ENCODE assay signal across 18 mouse cellular contexts in genomic region chr2:59199476-59199976, GRCm38 (mm10).
"Had no signal": no experiment of that assay in that cellular context is flagged by ENCODE, and none has a peak within 500 bp of the region (broad histone marks: within the 10 kb centered on the region; RNA-seq: fewer than 3 reads in every experiment).

No protein-coding gene starts in this region.

- H3K27me3 ChIP-seq: midbrain, embryonic 12.5 days; neural tube, embryonic 13.5 days; neural tube, embryonic 15.5 days had no signal

- H3K9me3 ChIP-seq: midbrain, embryonic 10.5 days; midbrain, embryonic 12.5 days; neural tube, embryonic 13.5 days; neural tube, embryonic 15.5 days had no signal

- H3K27ac ChIP-seq: midbrain, embryonic 10.5 days; midbrain, embryonic 12.5 days; neural tube, embryonic 13.5 days; neural tube, embryonic 15.5 days had no signal

- H3K4me3 ChIP-seq: midbrain, embryonic 10.5 days; midbrain, embryonic 12.5 days; myocyte; neural tube, embryonic 13.5 days; neural tube, embryonic 15.5 days had no signal

- ATAC-seq: midbrain, embryonic 16.5 days had no signal

- H3K36me3 ChIP-seq: midbrain, embryonic 10.5 days; midbrain, embryonic 12.5 days; neural tube, embryonic 13.5 days; neural tube, embryonic 15.5 days had no signal

- H3K4me1 ChIP-seq: midbrain, embryonic 10.5 days had no signal

- DNase-seq: lung, embryonic 14.5 days; lung, postnatal 10 days; lung, postnatal 4 days; midbrain, embryonic 14.5 days; retina, postnatal 1 day; right cerebral cortex, adult 18-20 months; right cerebral cortex, postnatal 25 days; right cerebral cortex, postnatal 4 days; spleen, adult 18-20 months; thymus, adult 18-20 months; thymus, postnatal 25 days; thymus, postnatal 4 days had no signal

- H3K4me2 ChIP-seq: lung, embryonic 14.5 days; midbrain, embryonic 12.5 days; neural tube, embryonic 13.5 days; neural tube, embryonic 15.5 days had no signal

- H3K9ac ChIP-seq: lung, embryonic 14.5 days; midbrain, embryonic 12.5 days; neural tube, embryonic 13.5 days; neural tube, embryonic 15.5 days had no signal
